Comparison of ENCODE assay signal across 24 mouse cellular contexts in the genomic region with DNA sequence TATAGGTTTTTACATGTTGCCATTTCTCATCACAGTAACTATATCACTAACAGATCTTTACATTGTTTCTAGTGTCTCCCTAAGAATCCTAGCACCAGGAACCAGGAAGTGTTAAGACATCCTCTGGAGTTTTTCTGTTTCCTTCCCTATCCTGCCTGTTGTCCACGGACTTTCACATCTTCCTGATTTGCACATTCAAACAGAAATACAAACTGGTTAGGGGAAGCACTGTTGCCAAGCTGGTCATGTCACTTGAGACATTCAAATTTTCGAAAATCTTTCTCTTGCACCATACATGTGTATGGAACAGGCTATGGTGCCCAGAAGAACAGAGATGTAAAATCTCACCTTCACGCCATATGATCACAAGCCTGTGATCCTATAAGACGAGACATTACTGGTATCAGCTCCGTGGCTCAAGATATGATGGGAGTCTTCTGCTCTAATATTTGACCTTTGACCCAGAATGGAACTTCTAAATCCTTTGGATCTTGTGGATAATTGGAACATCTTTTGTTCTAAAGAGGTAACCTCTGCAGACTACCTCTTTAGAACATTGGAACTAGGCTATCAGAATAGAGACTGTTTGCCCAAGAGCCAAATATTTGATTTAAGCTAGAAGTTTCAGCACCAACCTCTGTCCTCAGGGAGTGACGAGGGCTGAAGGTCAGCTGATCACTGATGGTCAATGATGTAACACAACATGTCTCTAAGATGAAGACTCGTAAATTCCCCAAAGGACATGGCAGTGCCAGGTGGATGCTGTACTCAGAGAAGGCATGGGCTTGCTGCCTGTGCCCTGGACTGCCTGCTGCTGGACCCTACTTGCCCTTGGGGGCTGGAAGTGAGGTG.
DNase-seq lines count a peak whose midpoint lies in the region; ATAC-seq and TF ChIP-seq lines count a peak whose summit lies in the region.
"Had no signal": no experiment of that assay in that cellular context is flagged by ENCODE, and none has a peak within 500 bp of the region (broad histone marks: within the 10 kb centered on the region; RNA-seq: fewer than 3 reads in every experiment).

No protein-coding gene starts in this region.

- no peak for DNase-seq in kidney, postnatal 25 days
- DNase-seq in lung, postnatal 0 days (ENCODE audit: low spot score) = no peak
- DNase-seq in cerebellum, adult 11 months = no peak
- DNase-seq: adrenal gland, postnatal 14 days; cerebellum, adult 11-12 months; cerebellum, postnatal 10 days; heart, postnatal 10 days; kidney, adult 18-20 months; kidney, postnatal 10 days; layer of hippocampus, adult 9-11 months; lung, postnatal 4 days; midbrain, embryonic 14.5 days; retina, postnatal 1 day; right cerebral cortex, postnatal 14 days had no signal

- no peaks in the 10 kb centered on the region for H3K9me3 ChIP-seq in kidney, embryonic 16.5 days (ENCODE audit: low read length)
- H3K9me3 ChIP-seq in lung, embryonic 15.5 days = no peaks in the 10 kb centered on the region
- no peaks in the 10 kb centered on the region for H3K9me3 ChIP-seq in lung, postnatal 0 days (ENCODE audit: low read length)
- H3K9me3 ChIP-seq in stomach, embryonic 15.5 days = no peaks in the 10 kb centered on the region
- H3K9me3 ChIP-seq: heart, embryonic 13.5 days; neural tube, embryonic 15.5 days had no signal

- no peak overlapping the region for H3K4me3 ChIP-seq in kidney, embryonic 16.5 days (ENCODE audit: low read length)
- no peak overlapping the region for H3K4me3 ChIP-seq in lung, embryonic 15.5 days
- H3K4me3 ChIP-seq in lung, postnatal 0 days (ENCODE audit: low read depth, low read length) = no peak overlapping the region
- no peak overlapping the region for H3K4me3 ChIP-seq in stomach, embryonic 15.5 days (replicated peaks)
- H3K4me3 ChIP-seq: erythroblast, embryonic 14.5 days; heart, embryonic 13.5 days; neural tube, embryonic 15.5 days had no signal

- TF ChIP-seq CTCF in lung, postnatal 0 days (IDR thresholded peaks at IDR 0.05) = no peak

- 77% methylated on average over 7 of the region's 7 CpGs for WGBS in kidney, embryonic 16.5 days
- WGBS in lung, embryonic 15.5 days = 71% methylated on average over 7 of the region's 7 CpGs
- whole genome bisulfite sequencing in lung, postnatal 0 days = 71% methylated on average over 7 of the region's 7 CpGs
- WGBS in stomach, embryonic 15.5 days = 81% methylated on average over 7 of the region's 7 CpGs

- ATAC-seq in kidney, embryonic 16.5 days (ENCODE audit: low FRiP score, low TSS enrichment) = no peak
- ATAC-seq in lung, embryonic 15.5 days (ENCODE audit: borderline replicate concordance, extremely low read depth, low FRiP score, low TSS enrichment) = no peak
- ATAC-seq in lung, postnatal 0 days = no peak
- ATAC-seq in granulocyte monocyte progenitor cell, adult 5-6 weeks (replicated peaks; ENCODE audit: poor library complexity, severe bottlenecking) = 0 out of 2 replicates have a peak, but pooled peaks have one; percentile 28
- ATAC-seq in stomach, embryonic 15.5 days (ENCODE audit: insufficient read depth, low FRiP score, low read depth) = no peak
- ATAC-seq: forebrain, embryonic 16.5 days had no signal

- H3K4me1 ChIP-seq in kidney, embryonic 16.5 days (ENCODE audit: insufficient read depth, low read length) = peaks cover 73% of the 10 kb centered on the region
- H3K4me1 ChIP-seq in lung, embryonic 15.5 days = peaks cover 82% of the 10 kb centered on the region
- H3K4me1 ChIP-seq in lung, postnatal 0 days (ENCODE audit: insufficient read depth, low read depth, low read length) = 0 out of 2 replicates have a peak, but pooled peaks cover 8% of the 10 kb centered on the region
- H3K4me1 ChIP-seq in stomach, embryonic 15.5 days = peaks cover 9% of the 10 kb centered on the region

- H3K27me3 ChIP-seq in kidney, embryonic 16.5 days (ENCODE audit: insufficient read depth, low read length) = no peaks in the 10 kb centered on the region
- H3K27me3 ChIP-seq in lung, embryonic 15.5 days = no peaks in the 10 kb centered on the region
- no peaks in the 10 kb centered on the region for H3K27me3 ChIP-seq in lung, postnatal 0 days (replicated peaks; ENCODE audit: insufficient read depth, low read length)
- no peaks in the 10 kb centered on the region for H3K27me3 ChIP-seq in stomach, embryonic 15.5 days (replicated peaks)
- H3K27me3 ChIP-seq: heart, embryonic 13.5 days; neural tube, embryonic 15.5 days had no signal

- peak overlapping the region; percentile 68; the same call in 1 of the 2 replicates for H3K27ac ChIP-seq in kidney, embryonic 16.5 days (ENCODE audit: low read length)
- H3K27ac ChIP-seq in lung, embryonic 15.5 days = peak overlapping the region; percentile 72
- H3K27ac ChIP-seq in lung, postnatal 0 days (ENCODE audit: low read length) = no peak overlapping the region
- H3K27ac ChIP-seq in stomach, embryonic 15.5 days = peak overlapping the region; percentile 46; the same call in 1 of the 2 replicates
- H3K27ac ChIP-seq: heart, embryonic 13.5 days; hindbrain, embryonic 14.5 days; liver, embryonic 14.5 days; neural tube, embryonic 15.5 days had no signal

- no peak overlapping the region for H3K4me2 ChIP-seq in kidney, embryonic 16.5 days (replicated peaks; ENCODE audit: low read depth, low read length)
- H3K4me2 ChIP-seq in lung, embryonic 15.5 days = no peak overlapping the region
- H3K4me2 ChIP-seq in lung, postnatal 0 days (replicated peaks; ENCODE audit: low read depth, low read length) = no peak overlapping the region
- H3K4me2 ChIP-seq in stomach, embryonic 15.5 days = no peak overlapping the region
- H3K4me2 ChIP-seq: heart, embryonic 13.5 days; hindbrain, embryonic 14.5 days; neural tube, embryonic 15.5 days had no signal

- no peak overlapping the region for H3K9ac ChIP-seq in kidney, embryonic 16.5 days (replicated peaks; ENCODE audit: low read length)
- no peak overlapping the region for H3K9ac ChIP-seq in lung, embryonic 15.5 days
- H3K9ac ChIP-seq in lung, postnatal 0 days (replicated peaks; ENCODE audit: low read depth) = no peak overlapping the region
- H3K9ac ChIP-seq in stomach, embryonic 15.5 days = no peak overlapping the region
- H3K9ac ChIP-seq: heart, embryonic 13.5 days; hindbrain, embryonic 14.5 days; liver, embryonic 14.5 days; neural tube, embryonic 15.5 days had no signal

- H3K36me3 ChIP-seq in kidney, embryonic 16.5 days (ENCODE audit: insufficient read depth, low read length) = no peaks in the 10 kb centered on the region
- no peaks in the 10 kb centered on the region for H3K36me3 ChIP-seq in lung, embryonic 15.5 days
- H3K36me3 ChIP-seq in lung, postnatal 0 days (ENCODE audit: insufficient read depth, low read length) = no peaks in the 10 kb centered on the region
- no peaks in the 10 kb centered on the region for H3K36me3 ChIP-seq in stomach, embryonic 15.5 days
- H3K36me3 ChIP-seq: heart, embryonic 13.5 days; neural tube, embryonic 15.5 days had no signal

- TF ChIP-seq EP300 in lung, postnatal 0 days (IDR thresholded peaks at IDR 0.05) = no peak
